Mouse (Mus musculus): ENCODE measurements around the gene Ercc6l2.

Ercc6l2 gene

DNA sequence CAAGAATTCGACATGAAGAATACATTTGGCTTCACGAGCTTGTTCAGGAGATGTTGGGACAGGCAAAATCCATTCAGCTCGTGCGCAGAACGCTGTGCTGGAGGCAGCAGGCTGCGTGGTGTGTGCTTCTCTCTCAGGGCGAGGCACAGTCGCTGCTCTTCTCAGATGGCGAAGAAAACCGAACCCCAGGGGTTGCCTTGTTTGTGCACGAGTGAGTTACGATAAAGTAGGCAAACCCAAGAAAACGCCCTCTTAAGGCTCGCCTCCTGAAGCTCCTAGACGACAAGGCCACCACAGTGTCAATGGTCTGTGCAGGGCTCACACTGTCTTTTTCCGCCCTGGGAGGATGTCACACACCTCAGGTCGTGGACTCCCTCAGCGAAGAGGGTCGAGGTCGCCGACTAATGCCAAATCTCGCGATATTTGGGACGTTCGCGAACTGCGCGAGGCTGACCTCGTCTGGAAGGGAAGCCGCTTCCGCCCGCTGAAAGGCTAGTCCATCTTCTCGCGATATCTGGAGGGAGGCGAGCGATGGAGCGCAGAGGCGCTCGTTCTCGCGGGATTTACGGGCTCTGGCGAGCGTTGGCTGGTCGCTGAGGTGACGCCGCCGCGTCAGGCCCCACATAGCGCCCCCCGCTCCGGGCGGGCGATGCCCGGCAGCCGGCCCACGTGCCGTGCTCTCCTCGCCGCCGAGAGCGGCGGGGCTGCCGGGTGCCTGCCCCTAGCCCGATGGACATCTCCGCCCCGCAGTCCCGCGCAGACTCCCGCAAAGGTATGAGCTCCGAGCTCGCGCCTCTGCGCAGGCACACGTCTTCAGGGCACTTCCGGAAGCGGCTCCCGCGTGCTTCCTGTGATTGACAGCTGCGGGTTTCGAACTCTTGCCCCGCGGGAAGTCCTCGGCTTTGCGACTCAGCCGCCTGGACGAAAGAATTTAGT is at the start of gene Ercc6l2:
Gene Ercc6l2, plus strand, starts transcription at position 495 of the 936 bp plus-strand sequence.
- in situ Hi-C loops (cut with MseI, MboI), result no loop called here

DNA sequence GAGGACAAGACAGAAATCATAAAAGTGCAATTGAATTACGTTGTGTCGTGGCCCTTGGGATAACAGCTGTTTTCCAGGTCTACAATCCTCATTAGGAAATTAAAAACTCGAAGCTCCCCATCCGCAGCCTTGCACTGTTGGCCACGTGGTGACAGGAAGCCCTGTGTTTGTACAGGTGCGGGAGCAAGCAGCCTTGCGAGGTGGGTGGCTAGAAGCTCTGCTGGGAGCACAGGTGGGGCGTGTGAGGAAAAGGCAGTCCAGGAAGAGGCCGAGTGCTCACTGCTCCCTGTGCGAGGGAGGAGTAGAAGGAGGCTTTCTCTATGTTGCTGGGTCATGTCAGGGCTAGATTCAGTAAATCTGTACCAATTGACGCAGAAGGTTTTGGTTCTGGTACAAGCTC is 49.0 kb upstream of the Ercc6l2 start:
- in situ Hi-C loops (cut with MseI, MboI), result no loop called here

DNA sequence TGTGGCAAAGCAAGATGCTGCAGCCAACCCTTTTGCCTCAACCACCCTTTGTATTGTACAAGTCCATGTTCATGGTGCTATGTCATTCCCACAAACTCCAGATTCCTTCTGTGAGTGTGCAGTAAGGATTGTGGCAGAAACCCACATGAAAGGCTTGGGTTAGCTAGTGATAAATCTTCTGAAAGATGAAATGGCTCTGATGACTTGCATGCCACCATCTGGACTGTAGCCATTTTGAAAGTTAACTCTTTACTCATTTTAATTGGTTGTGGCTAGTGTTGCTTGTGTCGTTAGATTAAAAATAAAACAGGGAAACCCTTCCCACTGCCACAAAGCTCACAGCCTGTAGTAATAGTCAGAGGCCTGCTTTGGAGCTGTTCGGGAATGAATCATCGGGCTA is 44.0 kb upstream of the Ercc6l2 start:
- in situ Hi-C loops (cut with MseI, MboI), result no loop called here

DNA sequence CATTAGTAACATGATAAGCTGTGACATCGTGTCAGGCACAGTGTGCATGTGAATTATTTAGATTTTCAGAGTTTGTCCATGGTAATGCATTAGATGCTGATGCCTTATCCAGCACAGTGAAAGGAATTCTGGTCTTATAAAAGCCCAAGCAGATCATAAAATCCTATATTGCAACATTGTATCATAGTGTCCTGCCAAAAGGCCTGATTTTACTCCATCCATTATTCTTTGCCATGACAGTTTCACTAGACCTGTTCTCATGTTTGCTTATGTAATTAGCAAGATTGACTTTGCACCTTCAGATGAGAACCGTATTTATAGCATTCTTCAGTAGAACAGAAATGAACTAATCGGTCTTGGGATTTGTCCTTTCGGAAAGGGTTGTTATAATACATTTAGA is 36.1 kb upstream of the Ercc6l2 start:
- in situ Hi-C loops (cut with MseI, MboI), result no loop called here

DNA sequence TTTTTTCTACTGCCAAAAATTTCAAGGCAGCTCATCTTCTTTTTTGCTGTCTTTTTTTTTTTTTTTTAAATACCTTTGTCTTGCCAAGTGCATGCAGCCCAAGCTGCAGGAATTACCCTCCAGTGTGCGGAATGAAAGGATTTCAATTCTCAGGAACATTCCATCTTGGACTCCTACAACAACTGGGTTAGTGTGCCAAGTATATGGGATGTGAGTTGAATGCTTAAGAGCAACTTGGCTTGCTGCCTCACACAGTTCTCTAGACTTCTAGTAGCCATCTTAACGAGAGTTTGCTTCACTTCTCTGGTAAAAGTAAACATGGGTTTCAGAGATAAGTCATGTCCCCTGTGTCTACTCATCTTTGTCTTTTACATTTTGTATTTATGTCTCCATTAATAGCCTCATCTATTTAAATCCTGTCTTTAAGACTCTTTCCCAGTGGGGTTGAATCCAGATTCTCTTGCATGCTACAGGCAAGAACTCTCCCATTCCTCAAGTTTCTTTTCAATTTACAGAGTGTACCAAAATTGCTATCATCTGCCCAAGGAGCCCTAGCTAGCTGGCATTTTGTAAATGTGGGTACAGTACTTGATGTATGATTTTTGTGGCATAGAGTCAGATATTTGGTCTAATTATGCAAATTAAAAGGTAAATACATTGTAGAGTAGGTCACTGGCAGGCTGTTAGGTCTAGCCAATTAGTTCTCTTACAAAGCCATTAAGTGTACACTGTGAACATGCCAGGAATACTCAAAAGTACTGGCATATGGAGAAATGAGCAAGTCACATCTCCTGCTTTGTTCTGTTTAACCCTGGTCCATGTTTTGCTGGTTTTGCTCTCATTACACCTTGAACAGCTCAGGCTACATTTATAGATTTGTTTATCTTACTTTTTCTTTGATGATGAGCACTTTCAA is 35.4 kb upstream of the Ercc6l2 start:
- in situ Hi-C loops (cut with MseI, MboI), result no loop called here

DNA sequence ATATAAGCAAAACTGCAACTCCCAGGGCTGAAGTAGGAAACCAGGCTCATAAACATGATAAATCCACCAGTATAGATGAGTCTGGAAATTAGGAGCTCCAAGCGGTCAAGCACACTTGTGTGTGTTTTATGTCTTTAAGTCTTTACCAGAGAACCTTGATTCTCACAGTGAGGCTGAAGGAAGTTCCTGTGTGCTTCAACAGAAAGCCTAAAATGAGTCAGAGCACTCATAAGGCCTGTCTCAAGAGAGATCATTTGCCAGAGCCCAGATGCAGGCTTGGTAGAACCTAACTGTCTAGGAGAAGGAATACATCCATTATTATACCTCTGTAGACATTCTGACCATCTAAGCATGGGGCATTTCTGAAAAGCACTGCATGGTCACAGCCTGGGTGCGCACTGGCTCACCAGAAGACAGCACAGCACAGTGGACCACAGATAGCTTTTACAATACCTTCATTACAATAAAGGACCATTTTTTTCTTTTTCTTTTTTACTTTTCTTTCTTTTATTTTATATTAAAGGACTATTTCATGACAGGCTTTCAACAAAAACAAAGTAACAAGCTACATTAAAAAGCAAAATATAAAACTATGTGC is 22.7 kb upstream of the Ercc6l2 start:
- in situ Hi-C loops (cut with MseI, MboI), result no loop called here

DNA sequence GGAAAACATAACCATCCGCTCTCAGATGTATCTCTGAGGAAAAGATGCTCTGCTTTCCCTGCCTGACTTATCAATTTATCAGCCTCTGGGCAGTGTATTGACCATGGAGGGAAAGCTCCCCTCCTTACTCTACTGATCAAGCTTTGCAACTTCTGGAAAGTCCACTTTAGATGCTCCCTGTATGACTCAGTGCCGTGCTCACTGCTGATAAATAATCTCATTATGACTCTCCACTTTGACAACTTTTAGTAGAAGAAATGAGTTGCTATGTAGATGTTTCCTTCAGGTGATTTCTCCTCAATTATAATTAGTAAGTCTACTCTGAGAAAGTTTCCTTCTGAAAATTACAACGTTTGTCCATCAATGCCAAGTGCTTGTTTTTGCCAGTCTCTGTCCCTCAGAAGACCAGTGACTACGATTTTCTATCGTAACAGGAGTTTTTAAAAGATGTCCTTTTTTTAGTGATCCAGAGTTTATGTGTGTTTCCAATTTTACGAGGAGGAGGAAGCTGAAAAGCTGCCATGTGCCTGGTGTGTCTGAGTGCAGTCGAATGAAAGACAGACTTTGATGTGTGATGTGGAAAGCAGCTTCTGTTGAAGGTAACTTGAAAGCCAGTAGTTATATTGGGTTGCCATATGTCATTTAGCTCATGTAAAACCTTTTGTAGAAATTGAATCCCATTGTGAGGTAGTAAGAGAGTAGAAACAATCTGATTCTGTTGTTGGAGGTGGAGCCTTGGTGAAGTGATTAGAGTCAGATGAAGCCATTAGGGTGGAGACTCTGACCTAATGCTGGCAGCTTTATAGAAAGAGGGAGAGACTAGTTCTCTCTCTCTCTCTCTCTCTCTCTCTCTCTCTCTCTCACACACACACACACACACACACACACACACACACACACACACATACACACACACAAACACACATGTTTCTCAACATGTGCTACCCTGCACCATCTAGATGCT is 21.4 kb upstream of the Ercc6l2 start:
- in situ Hi-C loops (cut with MseI, MboI), result no loop called here

DNA sequence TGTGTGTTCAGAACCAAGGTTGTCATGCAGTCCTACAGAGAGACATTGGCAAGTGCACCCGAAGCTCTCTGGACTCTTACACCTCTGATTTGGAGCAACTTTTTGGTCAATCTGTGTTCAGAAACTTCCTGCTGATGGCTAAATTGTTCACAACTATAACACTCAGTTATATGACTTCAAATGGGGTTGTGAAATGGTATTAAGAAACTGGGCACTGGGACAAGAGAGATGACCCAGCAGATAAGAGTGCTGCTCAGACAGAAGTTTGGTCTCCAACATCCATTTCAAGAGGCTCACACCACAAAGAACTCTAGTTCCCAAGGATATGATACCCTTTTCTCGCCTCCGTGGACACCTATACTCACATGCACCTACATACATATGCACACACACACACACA is 16.4 kb upstream of the Ercc6l2 start:
- in situ Hi-C loops (cut with MseI, MboI), result no loop called here

DNA sequence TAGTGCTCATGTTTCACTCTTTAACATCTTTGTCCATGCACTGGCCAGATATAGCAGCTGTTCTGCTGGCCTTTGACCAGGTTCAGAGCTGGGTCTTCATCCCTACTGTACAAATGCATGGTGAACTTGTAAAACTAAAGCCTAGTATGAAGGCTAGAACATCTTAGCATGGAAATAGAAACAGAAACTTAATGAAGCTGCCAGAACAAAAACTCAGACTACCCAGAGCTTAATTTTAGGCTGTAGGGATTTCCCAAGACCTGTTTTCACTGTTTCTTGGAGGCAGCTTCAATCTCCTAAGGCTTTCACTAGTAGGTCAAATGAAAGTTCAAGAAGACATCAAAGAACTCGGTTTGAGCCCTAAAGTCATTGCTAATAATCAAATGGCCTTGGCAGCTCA is 15.1 kb upstream of the Ercc6l2 start:
- in situ Hi-C loops (cut with MseI, MboI), result no loop called here

DNA sequence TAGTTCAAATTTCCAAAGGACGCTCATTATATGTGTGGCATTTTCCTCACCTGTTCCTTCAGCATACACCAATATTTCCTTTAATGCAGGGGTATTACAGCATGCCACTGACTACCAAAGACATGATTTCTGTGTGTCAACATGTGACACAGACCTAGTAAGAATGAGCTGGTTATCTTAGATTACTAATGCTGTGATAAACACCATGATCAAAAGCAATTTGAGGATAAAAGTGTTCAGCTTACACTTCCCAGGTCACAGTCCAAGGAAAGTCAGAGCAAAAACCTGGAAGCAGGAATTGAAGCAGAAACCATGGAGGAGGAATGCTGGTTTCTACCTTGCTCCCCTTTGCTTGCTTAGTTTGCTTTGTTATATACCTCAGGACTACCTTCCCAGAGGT is 13.8 kb upstream of the Ercc6l2 start:
- in situ Hi-C loops (cut with MseI, MboI), result no loop called here

DNA sequence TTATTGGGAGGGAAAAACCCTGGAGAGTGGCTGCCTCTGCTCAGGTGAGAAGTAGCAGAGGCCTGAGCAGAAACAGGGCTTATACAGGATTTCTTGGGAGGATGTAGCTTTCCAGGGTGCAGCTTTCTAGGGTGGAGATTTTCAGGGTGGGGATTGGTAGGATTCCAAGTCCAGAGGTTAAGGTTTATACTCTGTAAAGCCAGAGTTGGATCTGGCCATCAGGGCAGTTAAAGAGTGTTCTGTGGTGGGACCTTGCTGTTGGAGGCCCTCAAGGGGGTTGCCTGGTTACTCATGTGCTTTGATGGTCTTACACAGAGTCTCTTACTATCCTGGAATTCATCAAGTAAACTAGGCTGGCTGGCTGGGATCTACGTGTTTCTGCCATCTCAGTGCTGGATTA is 7.8 kb upstream of the Ercc6l2 start:
- in situ Hi-C loops (cut with MseI, MboI), result no loop called here

DNA sequence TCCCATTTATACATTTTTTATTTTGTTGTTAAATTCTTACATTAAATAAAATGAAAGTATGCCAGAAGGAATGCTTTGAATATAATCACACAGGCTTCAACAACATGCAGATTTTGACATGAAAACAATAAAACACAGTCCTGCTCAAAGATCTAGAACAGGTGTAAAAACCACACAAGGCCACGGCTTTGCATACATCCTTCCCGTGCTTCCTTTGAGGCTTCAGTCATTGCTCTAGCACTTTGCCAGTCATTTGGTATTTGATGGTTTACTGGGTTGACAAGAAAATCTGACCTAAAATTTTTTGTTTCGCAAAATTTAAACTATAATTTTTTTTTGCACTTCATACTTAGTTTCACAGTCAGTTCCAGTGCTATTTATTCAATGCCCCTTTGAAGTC is 7.1 kb upstream of the Ercc6l2 start:
- in situ Hi-C loops (cut with MseI, MboI), result no loop called here

DNA sequence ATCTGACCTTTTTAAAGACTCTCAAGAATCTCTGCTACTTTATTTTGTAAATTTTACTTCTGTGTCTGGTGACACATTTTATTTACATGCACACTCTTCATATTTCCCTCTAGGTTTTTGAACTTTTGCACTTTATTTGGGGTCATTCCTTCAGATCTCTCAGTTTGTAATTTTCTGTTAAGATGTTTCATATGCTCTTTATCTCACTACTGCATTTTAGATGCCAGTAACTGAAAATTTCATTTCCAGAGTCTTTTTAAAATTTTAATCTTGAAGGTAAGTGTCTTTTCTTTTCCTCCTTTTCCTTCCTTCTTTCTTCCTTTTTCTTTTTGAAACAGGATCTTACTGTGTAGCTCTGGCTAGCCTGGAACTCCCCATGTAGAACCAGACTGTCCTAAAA is 3.6 kb upstream of the Ercc6l2 start:
- in situ Hi-C loops (cut with MseI, MboI), result no loop called here

DNA sequence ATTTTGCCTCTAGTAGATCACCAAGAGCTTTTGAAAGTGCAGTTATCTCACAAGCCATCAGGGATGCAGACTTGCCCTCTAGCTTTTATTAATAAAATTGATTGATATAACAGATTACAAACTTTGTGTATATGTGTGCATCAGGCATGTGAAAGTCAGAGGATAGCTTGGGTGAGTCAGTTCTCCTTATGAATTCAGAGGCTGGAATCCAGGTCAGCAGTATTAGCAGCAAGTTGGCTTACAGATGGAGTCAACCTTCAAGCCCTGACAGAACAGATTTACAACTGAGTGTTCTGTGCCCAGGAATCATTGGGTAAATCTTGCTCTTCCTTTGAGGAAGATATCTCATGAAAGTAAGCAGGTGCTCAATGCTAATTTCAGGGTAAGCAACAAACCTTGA is 891 bp downstream of the Ercc6l2 start:
- in situ Hi-C loops (cut with MseI, MboI), result no loop called here

DNA sequence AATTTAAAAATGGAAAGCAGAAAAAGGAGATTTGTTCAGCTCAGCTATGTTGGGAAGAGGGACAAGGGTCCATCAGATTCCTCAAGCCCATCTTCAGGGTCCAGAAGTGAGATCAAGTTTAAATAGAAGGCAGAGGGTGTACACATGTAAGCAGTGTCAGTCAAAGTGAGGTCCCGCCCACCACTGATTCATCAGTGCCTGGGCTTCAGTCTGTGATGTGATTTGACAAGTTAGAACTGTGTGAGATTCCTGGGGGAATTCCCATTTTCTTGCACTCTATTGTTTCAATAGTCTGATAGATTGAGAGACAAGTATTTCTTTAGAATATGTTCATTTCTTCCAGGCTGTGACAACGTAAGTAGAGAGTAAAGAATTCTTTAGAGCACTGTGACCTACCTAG is 30.7 kb downstream of the Ercc6l2 start:
- in situ Hi-C loops (cut with MseI, MboI), result no loop called here

DNA sequence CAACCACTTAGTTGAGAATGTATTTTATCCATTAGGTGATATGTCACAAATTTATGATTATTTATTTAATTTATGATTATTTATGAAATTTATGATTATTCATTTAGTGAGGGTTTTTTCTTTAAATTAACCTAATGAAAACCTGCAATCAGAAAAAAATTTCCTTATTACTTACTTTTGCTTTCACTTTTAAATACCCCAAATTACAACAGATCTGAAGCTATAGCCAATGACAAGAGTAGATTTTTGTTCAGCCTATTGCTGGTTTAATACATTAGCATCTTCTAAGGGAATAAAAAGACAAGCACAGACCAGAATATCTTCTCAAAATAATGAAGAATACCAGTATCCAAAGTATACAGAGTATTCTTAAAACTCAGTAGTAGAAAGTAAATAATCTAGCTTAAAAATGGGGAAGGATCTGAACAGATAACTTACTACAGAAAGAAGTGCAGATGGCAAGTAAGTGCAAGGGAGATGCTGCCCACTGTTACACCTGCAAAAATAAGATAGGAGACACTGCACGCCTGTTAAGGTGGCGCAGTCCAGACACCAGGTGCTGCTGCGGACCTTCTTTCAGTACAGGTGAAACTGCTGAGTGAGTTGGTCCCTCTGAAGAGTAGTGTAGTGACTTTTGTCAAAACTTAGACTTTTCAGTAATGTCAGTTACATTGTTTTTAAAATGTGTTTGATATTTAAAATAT is 35.4 kb downstream of the Ercc6l2 start:
- in situ Hi-C loops (cut with MseI, MboI), result no loop called here

DNA sequence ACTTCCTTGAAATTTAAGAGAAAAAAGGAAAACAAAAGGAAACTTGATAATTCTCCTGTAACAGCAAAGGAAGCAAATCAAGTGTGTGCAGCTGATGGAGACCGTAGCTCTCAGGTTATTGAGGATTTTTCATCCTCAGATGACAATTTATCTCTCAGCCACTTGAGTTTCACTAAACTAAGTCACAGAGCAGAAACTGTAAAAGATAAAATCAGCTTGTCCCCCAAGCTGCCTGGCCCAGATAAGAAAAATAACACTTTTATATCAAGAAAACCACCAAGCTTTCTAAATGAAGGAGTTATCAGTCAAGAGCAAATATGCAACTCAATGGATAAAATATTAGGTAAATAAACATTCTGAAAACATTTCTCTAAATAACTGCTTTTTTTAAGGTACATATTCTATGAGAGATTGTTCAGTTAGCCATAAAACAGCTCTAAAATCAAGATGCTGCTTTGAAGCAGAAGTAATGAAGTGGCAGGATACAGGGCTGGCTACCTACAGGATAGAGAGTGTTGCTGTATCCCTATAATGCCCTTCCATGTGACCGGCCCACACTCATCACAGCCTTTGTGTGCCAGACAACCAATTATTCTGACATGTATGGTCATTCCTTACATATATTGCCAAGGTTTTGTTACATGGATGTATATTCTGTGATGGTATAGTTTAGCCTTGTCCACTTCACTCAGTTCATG is 57.7 kb downstream of the Ercc6l2 start:
- in situ Hi-C loops (cut with MseI, MboI), result no loop called here

DNA sequence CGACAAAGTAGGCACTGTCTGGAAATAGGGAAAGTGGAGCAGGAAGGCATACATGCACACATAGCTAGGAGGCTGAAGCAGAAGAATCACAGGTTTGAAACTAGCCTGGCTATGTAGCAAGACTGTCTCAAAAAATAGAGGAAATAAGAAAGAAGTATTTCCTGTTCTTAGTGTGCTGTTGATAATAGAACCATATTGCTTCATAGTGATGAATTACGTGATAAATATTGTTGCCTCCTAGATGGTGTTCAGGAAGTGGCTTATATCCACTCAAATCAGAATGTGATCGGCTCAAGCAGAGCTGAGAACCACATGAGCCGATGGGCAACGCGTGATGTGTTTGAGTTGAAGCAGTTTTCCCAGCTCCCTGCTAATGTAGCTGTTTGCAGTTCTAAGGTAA is 62.1 kb downstream of the Ercc6l2 start:
- in situ Hi-C loops (cut with MseI, MboI), result no loop called here

DNA sequence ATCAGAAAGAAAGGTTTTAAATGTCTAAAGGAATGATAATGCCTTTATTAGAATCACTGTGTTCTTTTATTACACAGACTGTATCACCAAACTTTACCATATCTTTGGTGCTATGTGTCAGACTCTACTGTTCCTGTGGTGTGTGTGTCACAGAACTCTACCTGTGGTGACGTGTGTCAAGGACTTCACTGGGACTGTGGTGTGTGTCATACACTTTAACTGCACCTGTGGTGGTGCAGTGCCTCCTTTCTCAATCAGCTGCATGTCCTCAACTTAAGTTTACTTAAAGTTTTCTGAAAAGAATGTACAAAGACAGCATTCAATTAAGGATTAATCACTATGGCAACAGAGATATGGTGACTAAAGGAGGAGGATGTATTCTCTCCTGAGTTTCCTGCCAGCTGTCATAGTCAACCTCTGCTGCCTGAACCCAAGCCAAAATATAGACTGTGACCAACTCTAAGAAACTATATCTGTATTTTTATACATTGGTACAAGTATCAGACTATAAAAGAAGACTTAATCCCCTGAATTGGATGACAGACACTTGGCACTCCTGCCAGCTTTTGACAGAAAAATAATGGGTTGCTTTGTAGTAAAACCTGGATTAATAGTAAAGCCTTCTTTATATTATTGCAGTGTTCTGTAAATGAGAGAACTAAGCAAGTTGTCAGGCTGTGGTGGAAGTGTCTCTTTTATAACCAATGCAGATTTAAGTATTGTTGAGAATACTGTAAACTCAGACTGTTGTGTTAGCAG is 64.2 kb downstream of the Ercc6l2 start:
- in situ Hi-C loops (cut with MseI, MboI), result no loop called here

Measured in mouse trophoblast stem cell (cell line).